8 mouse cellular contexts compared by ENCODE assay signal in genomic region chr7:113961500-113961895, GRCm38 (mm10).
DNase-seq lines count a peak whose midpoint lies in the region; ATAC-seq and TF ChIP-seq lines count a peak whose summit lies in the region.

No protein-coding gene starts in this region.

- H3K4me1 ChIP-seq in lung, embryonic 16.5 days (replicated peaks; ENCODE audit: control insufficient read depth, insufficient read depth, low read length): no peaks in the 10 kb centered on the region; the same call in 1 of the 2 replicates
- 0 out of 2 replicates have a peak, but pooled peaks cover 3% of the 10 kb centered on the region for H3K4me1 ChIP-seq in intestine, postnatal 0 days (replicated peaks; ENCODE audit: control insufficient read depth, insufficient read depth, low read length)

- H3K27ac ChIP-seq in lung, embryonic 16.5 days (ENCODE audit: low read length): peak overlapping the region; percentile 79
- no peak overlapping the region for H3K27ac ChIP-seq in intestine, postnatal 0 days (ENCODE audit: low read depth, low read length)

- no peak for TF ChIP-seq CTCF in intestine, postnatal 0 days (IDR thresholded peaks at IDR 0.05; ENCODE audit: low read depth)

- H3K9ac ChIP-seq in lung, embryonic 16.5 days (ENCODE audit: low read length): no peak overlapping the region
- no peak overlapping the region for H3K9ac ChIP-seq in intestine, postnatal 0 days (ENCODE audit: low read depth, low read length)

- H3K27me3 ChIP-seq in lung, embryonic 16.5 days (ENCODE audit: control insufficient read depth, insufficient read depth, low read depth, low read length): no peaks in the 10 kb centered on the region
- no peaks in the 10 kb centered on the region for H3K27me3 ChIP-seq in intestine, postnatal 0 days (replicated peaks; ENCODE audit: control insufficient read depth, insufficient read depth, low read length)

- ATAC-seq in lung, embryonic 16.5 days (ENCODE audit: low read depth): peak; percentile 45
- ATAC-seq in intestine, postnatal 0 days: no peak

- no peaks in the 10 kb centered on the region for H3K9me3 ChIP-seq in lung, embryonic 16.5 days (ENCODE audit: control insufficient read depth, low read length)
- no peaks in the 10 kb centered on the region for H3K9me3 ChIP-seq in intestine, postnatal 0 days (ENCODE audit: control insufficient read depth)

- peak; percentile 42 for DNase-seq in adrenal gland, postnatal 14 days
- no peak for DNase-seq in adrenal gland, postnatal 10 days
- DNase-seq in lung, adult 18-20 months: no peak
- peak; percentile 35 to 37 for DNase-seq in cerebellum, postnatal 36 days
- DNase-seq in lung, postnatal 25 days (ENCODE audit: low spot score): peak; percentile 7
- no peak for DNase-seq in thymus, postnatal 0 days (ENCODE audit: low spot score)

- H3K4me2 ChIP-seq in lung, embryonic 16.5 days (ENCODE audit: low read depth, low read length): no peak overlapping the region
- no peak overlapping the region for H3K4me2 ChIP-seq in intestine, postnatal 0 days (replicated peaks; ENCODE audit: low read depth)

- no peaks in the 10 kb centered on the region for H3K36me3 ChIP-seq in lung, embryonic 16.5 days (ENCODE audit: control insufficient read depth, insufficient read depth, low read length)
- no peaks in the 10 kb centered on the region for H3K36me3 ChIP-seq in intestine, postnatal 0 days (ENCODE audit: control insufficient read depth, insufficient read depth)

- no peak overlapping the region for H3K4me3 ChIP-seq in lung, embryonic 16.5 days (ENCODE audit: low read length)
- no peak overlapping the region for H3K4me3 ChIP-seq in intestine, postnatal 0 days (ENCODE audit: low read depth, low read length)

- 56% methylated on average over 3 of the region's 3 CpGs for WGBS in lung, embryonic 16.5 days
- WGBS in intestine, postnatal 0 days: 83% methylated on average over 3 of the region's 3 CpGs

Comparison
In these comparisons a context has a peak if more than half of its experiments do, and no peak if none do; other contexts are left out.
1. DNase-seq: peak in adrenal gland, postnatal 14 days (single experiment), cerebellum, postnatal 36 days (2 of 2) and lung, postnatal 25 days (single experiment); none in adrenal gland, postnatal 10 days (single experiment), lung, adult 18-20 months (0 of 2) and thymus, postnatal 0 days (single experiment).